Mouse (Mus musculus) embryonic facial prominence, embryonic 11.5 days (tissue): Measurements from ENCODE around the gene Abat. TPM values are rescaled to one million over a fixed set of nuclear protein-coding genes. Genes with fewer than 3 reads are reported as not detected.

Experiments
- ATAC-seq: fragments of 200-750 bp; cut with Nextera tagmentation; replicated peaks from 2 replicates; pipeline ENCODE4 v1.8.0; 2017; ENCODE audit warnings: low read depth; ENCODE audit not compliant: insufficient number of reproducible peaks, low FRiP score, low TSS enrichment
- DNase-seq: peaks from one replicate; pipeline ENCODE4 v3.0.0-alpha.2; 2015; ENCODE audit warnings: low spot score
- H3K27ac ChIP-seq: fragments of 300-500 bp; sonication (generic); replicated peaks from 2 replicates; pipeline ENCODE4 v1.5.1; 2014; ENCODE audit warnings: mild to moderate bottlenecking, low read depth, low read length, control low read depth
- H3K27me3 ChIP-seq: fragments of 300-500 bp; sonication (generic); 2 replicates; pipeline ENCODE4 v1.6.1; 2014; ENCODE audit warnings: mild to moderate bottlenecking, low read length, moderate library complexity, mixed read lengths; ENCODE audit not compliant: control insufficient read depth, insufficient read depth
- H3K36me3 ChIP-seq: fragments of 300-500 bp; sonication (generic); replicated peaks from 2 replicates; pipeline ENCODE4 v1.6.1; 2014; ENCODE audit warnings: low read depth, mild to moderate bottlenecking, low read length, moderate library complexity, mixed read lengths; ENCODE audit not compliant: control insufficient read depth, insufficient read depth
- H3K4me1 ChIP-seq: fragments of 300-500 bp; sonication (generic); 2 replicates; pipeline ENCODE4 v1.6.1; 2014; ENCODE audit warnings: low read length, mixed read lengths; ENCODE audit not compliant: control insufficient read depth, insufficient read depth
- H3K4me2 ChIP-seq: fragments of 300-500 bp; sonication (generic); 2 replicates; pipeline ENCODE4 v1.6.1; 2014; ENCODE audit warnings: low read depth, mild to moderate bottlenecking, control low read depth, low read length, moderate library complexity
- H3K4me3 ChIP-seq: fragments of 300-500 bp; sonication (generic); 2 replicates; pipeline ENCODE4 v1.5.1; 2014; ENCODE audit warnings: low read depth, low read length, control low read depth
- H3K9ac ChIP-seq: fragments of 300-500 bp; sonication (generic); replicated peaks from 2 replicates; pipeline ENCODE4 v1.6.1; 2014; ENCODE audit warnings: mild to moderate bottlenecking, control low read depth, low read length
- H3K9me3 ChIP-seq: fragments of 300-500 bp; sonication (generic); replicated peaks from 2 replicates; pipeline ENCODE4 v1.6.1; 2016; ENCODE audit warnings: mild to moderate bottlenecking, low read length, inconsistent platforms, mixed read lengths; ENCODE audit not compliant: control insufficient read depth
- WGBS: fragments of 180-500 bp; shearing (Covaris S2); extraction: QIAGEN DNeasy Blood & Tissue Kit; methylation state at CpG from one replicate; pipeline ENCODE4 v1.1.7; 2014; 5-methylcytosine and 5-hydroxymethylcytosine counted together
- microRNA-seq: library from miRNA; unstranded; fragments of <30 nt; microRNA quantifications from one replicate; pipeline ENCODE4, GENCODE M21; 2016; ENCODE audit warnings: borderline number of aligned reads
- polyA plus RNA-seq: library from polyadenylated mRNA; unstranded; fragments of >200 nt; fragmentation: Nextera tagmentation; extraction: Ambion mirVana; gene quantifications from 2 replicates; pipeline ENCODE4 v1.2.1, GENCODE M21; 2014

The Abat gene
- polyA plus RNA-seq, 1 experiment from 2014 or later, result 25.6 TPM

DNA sequence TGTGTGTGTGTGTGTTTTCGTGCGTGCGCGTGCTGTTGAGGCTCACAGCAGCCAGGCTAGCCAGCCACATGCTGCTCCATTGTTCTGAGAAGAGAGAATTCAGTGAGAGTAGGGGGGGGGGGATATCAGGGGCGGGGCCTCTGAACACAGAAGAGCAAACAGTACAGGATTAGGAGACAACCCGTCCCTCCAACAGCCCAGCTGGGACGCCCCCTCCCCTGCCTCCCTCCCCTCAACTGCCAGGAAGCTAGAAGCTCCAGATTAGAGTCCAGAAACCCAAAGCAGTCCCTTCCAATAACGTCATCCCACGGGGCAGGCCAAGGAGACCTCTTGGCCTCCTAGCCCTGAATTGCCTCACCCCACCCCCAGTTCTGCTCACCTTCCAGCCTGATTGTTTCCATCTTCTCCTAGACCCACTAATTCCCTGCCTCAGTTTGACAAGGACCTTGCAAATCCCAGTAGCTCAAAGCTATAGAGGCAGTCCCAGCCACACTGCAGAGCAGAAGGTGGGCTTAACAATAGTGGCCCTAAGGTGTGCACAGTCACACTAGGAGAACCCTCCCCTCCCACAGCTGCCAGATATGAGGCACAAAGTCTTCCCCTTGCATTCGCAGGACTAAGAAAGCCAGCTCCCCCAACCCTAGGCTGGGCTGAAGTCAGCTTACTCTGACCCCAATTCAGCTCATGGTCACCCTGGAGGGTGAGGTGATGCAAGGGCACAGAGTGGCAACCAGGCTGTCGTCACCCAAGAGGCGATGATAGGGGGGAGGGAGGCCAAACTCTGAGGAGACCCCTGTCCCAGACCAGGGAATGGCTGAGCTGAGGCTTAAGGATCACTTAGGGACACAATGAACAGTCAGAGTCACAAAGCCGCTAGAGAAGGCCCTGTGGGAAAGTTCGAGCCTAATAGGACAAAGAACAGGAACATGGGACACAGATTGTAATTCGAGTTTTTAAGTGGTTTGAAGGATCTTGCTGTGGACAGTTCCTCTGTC is 157.1 kb downstream of the Abat start:
- WGBS, result 5% methylated on average over 14 of the region's 15 CpGs
- ATAC-seq, result peak; percentile 34
- Histone ChIP-seq H3K4me3 (peak overlapping the region; percentile 61), H3K27me3 (no peaks in the 10 kb centered on the region), H3K36me3 (no peaks in the 10 kb centered on the region), H3K27ac (peak overlapping the region; percentile 59), H3K9ac (peak overlapping the region; percentile 71), H3K4me2 (peak overlapping the region; percentile 73), H3K4me1 (no peaks in the 10 kb centered on the region; the same call in 1 of the 2 replicates), H3K9me3 (no peaks in the 10 kb centered on the region)
- DNase-seq, result peak; percentile 62

Small RNAs within 50 kb of the gene (microRNA-seq; reads per million reads assigned to microRNA genes)
- not detected for gene Gm22137

Other genes with a start within 250 kb of the Abat start
- gene Tmem114, start 88.3 kb upstream of the Abat start, polyA plus RNA-seq, result not detected in 2 replicates
- gene Mettl22, start 42.6 kb upstream of the Abat start, polyA plus RNA-seq, result 16.4 and 19.2 TPM in 2 replicates
- 38.7 and 46.8 TPM in 2 replicates for gene Pmm2, start 124.2 kb downstream of the Abat start, polyA plus RNA-seq
- gene Tmem186, start 124.3 kb downstream of the Abat start, polyA plus RNA-seq, result 17.8 and 18.9 TPM in 2 replicates
- gene Carhsp1, start 158.7 kb downstream of the Abat start, polyA plus RNA-seq, result 52.1 and 52.6 TPM in 2 replicates
- gene Gm5767, start 167.3 kb downstream of the Abat start, polyA plus RNA-seq, result not detected in 2 replicates